Mouse (Mus musculus): Measurements from ENCODE around the gene Ccdc92. TPM values are rescaled to one million over a fixed set of nuclear protein-coding genes. Genes with fewer than 3 reads are reported as not detected.

Gene Ccdc92
- total RNA-seq, 2 experiments from 2014 or later: 78.5 to 84.5 TPM

GRCm38 (mm10) chr5:124862871-124863741, 882 bp upstream of the Ccdc92 start:
- no peak for DNase-seq (ENCODE audit: low spot score in 2 of 2)
- intact Hi-C loops (cut with DNase I): no loop called here

- intact Hi-C loops (cut with DNase I): no loop called here
- peak; percentile 43 to 62 for DNase-seq (ENCODE audit: low spot score in 2 of 2)
These were observed 761 bp downstream of the Ccdc92 start for GRCm38 (mm10) chr5:124861463-124861862.

GRCm38 (mm10) chr5:124860013-124860412, 2.2 kb downstream of the Ccdc92 start:
- DNase-seq (ENCODE audit: low spot score in 2 of 2): no peak
- intact Hi-C loops (cut with DNase I): no loop called here

GRCm38 (mm10) chr5:124854202-124854601, 8.0 kb downstream of the Ccdc92 start:
- intact Hi-C loops (cut with DNase I): no loop called here
- DNase-seq (ENCODE audit: low spot score in 2 of 2): no peak

GRCm38 (mm10) chr5:124853079-124853478, 9.1 kb downstream of the Ccdc92 start:
- peak; percentile 20 to 27 for DNase-seq (ENCODE audit: low spot score in 2 of 2)
- intact Hi-C loops (cut with DNase I): no loop called here

GRCm38 (mm10) chr5:124852294-124852693, 9.9 kb downstream of the Ccdc92 start:
- intact Hi-C loops (cut with DNase I): no loop called here
- DNase-seq (ENCODE audit: low spot score in 2 of 2): no peak

GRCm38 (mm10) chr5:124851572-124851971, 10.7 kb downstream of the Ccdc92 start:
- DNase-seq (ENCODE audit: low spot score in 2 of 2): no peak
- intact Hi-C loops (cut with DNase I): no loop called here

GRCm38 (mm10) chr5:124848994-124849393, 13.2 kb downstream of the Ccdc92 start:
- intact Hi-C loops (cut with DNase I): no loop called here
- no peak for DNase-seq (ENCODE audit: low spot score in 2 of 2)

GRCm38 (mm10) chr5:124847014-124847413, 15.2 kb downstream of the Ccdc92 start:
- intact Hi-C loops (cut with DNase I): no loop called here
- DNase-seq (ENCODE audit: low spot score in 2 of 2): no peak

- intact Hi-C loops (cut with DNase I): no loop called here
- DNase-seq (ENCODE audit: low spot score in 2 of 2): no peak
These were observed 17.3 kb downstream of the Ccdc92 start for GRCm38 (mm10) chr5:124844929-124845328.

- intact Hi-C loops (cut with DNase I): no loop called here
- no peak for DNase-seq (ENCODE audit: low spot score in 2 of 2)
These were observed 18.8 kb downstream of the Ccdc92 start for GRCm38 (mm10) chr5:124843386-124843785.

GRCm38 (mm10) chr5:124840669-124841068, 21.6 kb downstream of the Ccdc92 start:
- no peak for DNase-seq (ENCODE audit: low spot score in 2 of 2)
- intact Hi-C loops (cut with DNase I): no loop called here

GRCm38 (mm10) chr5:124840202-124840601, 22.0 kb downstream of the Ccdc92 start:
- intact Hi-C loops (cut with DNase I): no loop called here
- DNase-seq (ENCODE audit: low spot score in 2 of 2): no peak

GRCm38 (mm10) chr5:124836621-124837020, 25.6 kb downstream of the Ccdc92 start:
- DNase-seq (ENCODE audit: low spot score in 2 of 2): peak; percentile 60 to 64
- intact Hi-C loops (cut with DNase I): no loop called here

- no peak for DNase-seq (ENCODE audit: low spot score in 2 of 2)
- intact Hi-C loops (cut with DNase I): no loop called here
These were observed 26.1 kb downstream of the Ccdc92 start for GRCm38 (mm10) chr5:124836075-124836474.

- intact Hi-C loops (cut with DNase I): no loop called here
- peak in 1 of 2 experiments; percentile 38 for DNase-seq (ENCODE audit: low spot score in 2 of 2)
These were observed 27.0 kb downstream of the Ccdc92 start for GRCm38 (mm10) chr5:124835218-124835617.

- intact Hi-C loops (cut with DNase I): no loop called here
- DNase-seq (ENCODE audit: low spot score in 2 of 2): no peak
These were observed 31.9 kb downstream of the Ccdc92 start for GRCm38 (mm10) chr5:124830331-124830730.

- intact Hi-C loops (cut with DNase I): no loop called here
- no peak for DNase-seq (ENCODE audit: low spot score in 2 of 2)
These were observed 39.9 kb downstream of the Ccdc92 start for GRCm38 (mm10) chr5:124822128-124822894.

- DNase-seq (ENCODE audit: low spot score in 2 of 2): no peak
- intact Hi-C loops (cut with DNase I): no loop called here
These were observed 45.2 kb downstream of the Ccdc92 start for GRCm38 (mm10) chr5:124817050-124817449.

- intact Hi-C loops (cut with DNase I): no loop called here
- DNase-seq (ENCODE audit: low spot score in 2 of 2): no peak
These were observed 47.4 kb downstream of the Ccdc92 start for GRCm38 (mm10) chr5:124814797-124815196.

GRCm38 (mm10) chr5:124812466-124812865, 49.8 kb downstream of the Ccdc92 start:
- intact Hi-C loops (cut with DNase I): no loop called here
- no peak for DNase-seq (ENCODE audit: low spot score in 2 of 2)

Measured in left cerebral cortex, postnatal 36 days (tissue).